Mouse (Mus musculus) thymus, adult 2 months (tissue): Measurements from ENCODE around the gene Slc35f5. TPM values are rescaled to one million over a fixed set of nuclear protein-coding genes. Genes with fewer than 3 reads are reported as not detected.

ENCODE experiments used
- DNase-seq: peaks from one replicate; pipeline ENCODE4 v3.0.0; 2021
- H3K27ac ChIP-seq: fragments of 200-500 bp; 2 replicates; pipeline ENCODE4 v1.5.1; 2012; ENCODE audit warnings: low read length, control low read depth; ENCODE audit not compliant: control insufficient read depth, insufficient read depth
- H3K27me3 ChIP-seq: fragments of 200-500 bp; 2 replicates; pipeline ENCODE4 v1.6.1; 2012; ENCODE audit warnings: mild to moderate bottlenecking, low read length, moderate library complexity, mixed read lengths; ENCODE audit not compliant: control insufficient read depth, insufficient read depth
- H3K36me3 ChIP-seq: fragments of 200-500 bp; 2 replicates; pipeline ENCODE4 v1.6.1; 2012; ENCODE audit warnings: mild to moderate bottlenecking, low read length, moderate library complexity; ENCODE audit not compliant: control insufficient read depth, insufficient read depth
- H3K4me1 ChIP-seq: fragments of 200-500 bp; replicated peaks from 2 replicates; pipeline ENCODE4 v1.6.1; 2012; ENCODE audit warnings: low read length; ENCODE audit not compliant: control insufficient read depth, insufficient read depth
- H3K4me3 ChIP-seq: fragments of 200-500 bp; 2 replicates; pipeline ENCODE4 v1.5.1; 2012; ENCODE audit warnings: mild to moderate bottlenecking, low read length, control low read depth, moderate library complexity; ENCODE audit not compliant: control insufficient read depth, insufficient read depth
- CTCF ChIP-seq: fragments of 200-500 bp; IDR thresholded peaks from 2 replicates; pipeline ENCODE4 v1.5.1; 2012; ENCODE audit warnings: mild to moderate bottlenecking, control low read depth, low read length, moderate library complexity, borderline replicate concordance; ENCODE audit not compliant: control insufficient read depth, poor library complexity, insufficient read depth; ENCODE audit errors: extremely low read depth
- POLR2A ChIP-seq: fragments of 200-500 bp; IDR thresholded peaks from 2 replicates; pipeline ENCODE4 v1.6.1; 2012; ENCODE audit warnings: mild to moderate bottlenecking, low read length, control low read depth, moderate library complexity; ENCODE audit not compliant: control insufficient read depth, poor library complexity, insufficient read depth; ENCODE audit errors: extremely low read depth
- WGBS: fragments of 180-500 bp; shearing (Covaris S2); methylation state at CpG from one replicate; pipeline ENCODE4 v1.1.7; 2018; 5-methylcytosine and 5-hydroxymethylcytosine counted together
- polyA plus RNA-seq: library from polyadenylated mRNA; depleted of rRNA; stranded (reverse); fragments of >200 nt; gene quantifications from 2 replicates; pipeline ENCODE4 v1.2.3, GENCODE M21; 2012

The Slc35f5 gene
- polyA plus RNA-seq, 1 experiment, result 5.5 TPM

GRCm38 (mm10) chr1:125549872-125550271 lies 10.5 kb upstream of the Slc35f5 start:
- Histone ChIP-seq H3K27me3 (no peaks in the 10 kb centered on the region), H3K4me3 (no peak overlapping the region), H3K4me1 (no peaks in the 10 kb centered on the region), H3K36me3 (no peaks in the 10 kb centered on the region), H3K27ac (no peak overlapping the region)
- WGBS, result 62% methylated on average over 1 of the region's 1 CpGs
- DNase-seq, result no peak
- TF ChIP-seq POLR2A (no peak), CTCF (no peak)

DNA sequence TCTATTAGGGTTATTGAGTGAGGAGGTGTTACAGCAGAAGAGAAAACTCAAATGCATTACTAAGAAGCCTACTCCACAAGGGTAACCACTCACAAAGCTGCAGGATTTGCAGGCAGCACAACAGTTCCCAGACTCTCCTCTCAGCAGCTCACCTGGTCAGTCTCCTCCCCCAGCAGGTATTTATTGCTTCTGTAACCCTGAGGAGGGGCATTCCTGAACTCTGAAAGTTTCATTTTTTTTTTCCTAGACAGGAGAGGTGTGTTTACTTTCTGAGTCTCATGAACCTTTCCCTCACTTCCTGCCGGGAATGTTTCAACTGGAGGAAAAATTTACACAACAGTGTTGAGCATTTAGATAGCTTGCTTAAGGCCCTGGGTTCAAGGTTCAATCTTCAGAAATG lies 10.0 kb upstream of the Slc35f5 start:
- DNase-seq, result no peak
- WGBS, result 79% methylated on average over 1 of the region's 1 CpGs
- H3K27me3 ChIP-seq, result no peaks in the 10 kb centered on the region

DNA sequence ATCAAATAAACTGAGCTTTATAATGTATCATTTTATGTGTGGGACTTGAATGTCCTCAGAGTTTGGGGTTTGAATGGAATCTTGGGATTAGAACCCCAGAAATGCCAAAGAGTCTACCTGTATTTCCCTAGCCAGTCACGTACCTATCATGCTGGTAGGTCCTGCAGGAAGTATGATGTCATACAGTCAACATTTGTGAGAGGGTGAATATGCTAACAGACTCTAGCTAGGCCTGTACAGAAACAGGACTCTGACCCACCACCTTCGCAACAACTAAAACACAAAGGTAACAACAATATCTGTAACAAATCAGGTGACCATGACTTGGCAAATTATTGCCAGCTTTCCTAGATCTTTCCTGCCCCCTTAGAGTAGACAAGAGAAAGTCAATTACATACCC lies 8.8 kb upstream of the Slc35f5 start:
- TF ChIP-seq POLR2A (no peak), CTCF (no peak)
- Histone ChIP-seq H3K27ac (no peak overlapping the region), H3K27me3 (no peaks in the 10 kb centered on the region), H3K4me1 (no peaks in the 10 kb centered on the region), H3K36me3 (no peaks in the 10 kb centered on the region), H3K4me3 (no peak overlapping the region)
- DNase-seq, result no peak
- 88% methylated on average over 2 of the region's 2 CpGs for WGBS

More for the DNA sequence above, 10.0 kb upstream of the Slc35f5 start:
- no peaks in the 10 kb centered on the region for H3K36me3 ChIP-seq
- no peaks in the 10 kb centered on the region for H3K4me1 ChIP-seq
- TF ChIP-seq CTCF (no peak), POLR2A (no peak)
- no peak overlapping the region for H3K4me3 ChIP-seq
- H3K27ac ChIP-seq, result no peak overlapping the region

- H3K27me3 ChIP-seq, result no peaks in the 10 kb centered on the region; the same call in 1 of the 2 replicates
- H3K36me3 ChIP-seq, result no peaks in the 10 kb centered on the region
- peaks cover 10% of the 10 kb centered on the region for H3K4me1 ChIP-seq
- H3K27ac ChIP-seq, result no peak overlapping the region
- TF ChIP-seq CTCF, result no peak
- no peak for TF ChIP-seq POLR2A
- H3K4me3 ChIP-seq, result no peak overlapping the region
- whole genome bisulfite sequencing, result 61% methylated on average over 3 of the region's 3 CpGs
- DNase-seq, result no peak
These were observed 1.1 kb upstream of the Slc35f5 start for GRCm38 (mm10) chr1:125559261-125559660.

DNA sequence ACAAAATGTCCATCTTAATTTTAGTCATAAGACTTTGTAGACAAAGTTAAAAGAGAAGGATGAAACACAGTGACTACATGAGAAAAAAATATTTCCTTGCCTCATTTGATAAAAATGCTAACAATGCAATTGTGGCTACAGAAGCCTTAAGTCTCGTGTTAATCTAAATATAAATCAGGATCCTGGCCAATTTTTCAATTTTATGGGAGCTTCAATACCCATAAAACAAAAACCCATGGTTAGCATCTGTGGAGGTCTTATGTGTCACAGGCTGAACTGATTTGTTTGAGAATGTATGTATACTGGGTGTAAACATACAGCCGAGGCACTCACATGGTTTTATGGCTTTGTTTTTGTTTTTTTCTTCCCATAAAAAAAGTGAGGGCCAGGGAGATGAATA lies 674 bp upstream of the Slc35f5 start:
- DNase-seq, result no peak
- H3K36me3 ChIP-seq, result no peaks in the 10 kb centered on the region
- WGBS, result 22% methylated on average over 2 of the region's 2 CpGs
- H3K4me1 ChIP-seq, result peaks cover 10% of the 10 kb centered on the region
- no peaks in the 10 kb centered on the region; the same call in 1 of the 2 replicates for H3K27me3 ChIP-seq
- no peak overlapping the region for H3K4me3 ChIP-seq
- TF ChIP-seq CTCF, result no peak
- TF ChIP-seq POLR2A, result no peak
- no peak overlapping the region for H3K27ac ChIP-seq

- H3K27ac ChIP-seq, result no peak overlapping the region
- H3K4me1 ChIP-seq, result peaks cover 10% of the 10 kb centered on the region
- H3K27me3 ChIP-seq, result no peaks in the 10 kb centered on the region; the same call in 1 of the 2 replicates
- no peaks in the 10 kb centered on the region for H3K36me3 ChIP-seq
- peak; percentile 9 for DNase-seq
- H3K4me3 ChIP-seq, result peak overlapping the region; percentile 54
- TF ChIP-seq CTCF (no peak), POLR2A (no peak)
- WGBS, result 15% methylated on average over 29 of the region's 29 CpGs
These were observed 811 bp downstream of the Slc35f5 start for GRCm38 (mm10) chr1:125561206-125561605.

- TF ChIP-seq CTCF (no peak), POLR2A (no peak)
- Histone ChIP-seq H3K27me3 (no peaks in the 10 kb centered on the region; the same call in 1 of the 2 replicates), H3K4me1 (peaks cover 10% of the 10 kb centered on the region), H3K36me3 (no peaks in the 10 kb centered on the region), H3K4me3 (no peak overlapping the region), H3K27ac (no peak overlapping the region)
- no peak for DNase-seq
- WGBS, result 99% methylated on average over 4 of the region's 4 CpGs
These were observed 1.4 kb downstream of the Slc35f5 start for GRCm38 (mm10) chr1:125561841-125562240.
